Mouse (Mus musculus): Measurements from ENCODE around the gene Slc38a1.

DNA sequence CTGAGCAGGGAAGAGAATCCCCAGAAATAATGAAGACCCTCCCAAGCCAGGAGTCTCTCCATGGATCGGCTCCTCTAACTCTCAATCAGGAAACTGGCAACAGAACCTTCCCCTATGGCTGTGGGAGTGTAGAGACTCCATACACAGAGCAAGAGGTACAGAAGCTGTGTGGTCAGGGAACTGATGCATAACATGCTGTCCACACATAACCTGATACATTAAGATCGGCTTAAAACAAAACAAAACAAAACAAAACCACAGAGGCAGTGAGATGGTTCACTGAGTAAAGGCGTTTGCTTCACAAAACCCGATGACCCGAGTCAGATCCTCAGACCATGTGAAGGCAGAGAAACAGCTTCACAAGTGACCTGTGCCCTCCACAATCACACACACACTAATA lies 35.3 kb downstream of the Slc38a1 start:
- TF ChIP-seq TAL1 (IDR thresholded peaks at IDR 0.05; ENCODE audit: low read length) (no peak), GATA1 (IDR thresholded peaks at IDR 0.05; ENCODE audit: low read length) (no peak)
